Mouse (Mus musculus) left cerebral cortex, adult 2 months (tissue): ENCODE measurements around the gene Emc9. TPM values are rescaled to one million over a fixed set of nuclear protein-coding genes. Genes with fewer than 3 reads are reported as not detected.

Experiments used
- DNase-seq, 2 experiments: peaks; one replicate each; pipeline ENCODE4 v3.0.0; 2021 to 2022; ENCODE audit warnings: low spot score in 2 of 2, mixed read lengths in 1 of 2; ENCODE audit errors: extremely low spot score in 1 of 2
- H3K27ac ChIP-seq: fragments of 200-600 bp; 2 replicates; pipeline ENCODE4 v1.8.1; 2022
- H3K4me3 ChIP-seq: fragments of 200-600 bp; 2 replicates; pipeline ENCODE4 v1.8.1; 2022
- CTCF ChIP-seq: fragments of 200-600 bp; IDR thresholded peaks from 2 replicates; pipeline ENCODE4 v1.8.1; 2022; ENCODE audit warnings: antibody characterized with exemption, mild to moderate bottlenecking, moderate library complexity
- intact Hi-C: fragments of 180-260 bp; cut with DNase I; formaldehyde crosslinking; loops from one replicate; pipeline ENCODE4 v1.15.1; 2025
- total RNA-seq, 2 experiments: library from RNA; stranded (reverse); gene quantifications; 2 replicates each; pipeline ENCODE4 v1.2.3; 2021

Emc9 gene
- total RNA-seq, 2 experiments from 2014 or later = 49.8 to 50.3 TPM

DNA sequence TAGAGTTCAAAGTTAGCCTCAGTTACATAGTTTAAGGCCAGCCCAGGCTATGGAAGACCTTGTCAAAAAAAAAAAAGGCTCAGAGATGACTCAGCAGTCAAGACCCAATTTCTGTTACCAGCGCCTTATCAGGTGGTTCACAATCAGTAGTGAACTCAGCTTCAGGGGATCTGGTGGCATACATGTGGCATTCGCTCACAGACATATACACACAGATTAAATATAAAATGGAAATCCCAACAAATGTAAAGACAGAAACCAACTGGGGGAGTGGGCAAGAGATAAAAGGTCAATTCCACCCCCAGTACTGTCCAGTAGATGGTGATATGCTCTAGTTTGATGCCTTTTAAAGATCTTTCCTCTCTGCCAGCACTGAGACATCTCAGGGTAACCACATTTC, 1.0 kb upstream of the Emc9 start:
- intact Hi-C loops = no loop called here
- DNase-seq = no peak
- no peak overlapping the region for H3K4me3 ChIP-seq
- H3K27ac ChIP-seq = no peak overlapping the region
- no peak; the same call in 1 of the 2 replicates for TF ChIP-seq CTCF

DNA sequence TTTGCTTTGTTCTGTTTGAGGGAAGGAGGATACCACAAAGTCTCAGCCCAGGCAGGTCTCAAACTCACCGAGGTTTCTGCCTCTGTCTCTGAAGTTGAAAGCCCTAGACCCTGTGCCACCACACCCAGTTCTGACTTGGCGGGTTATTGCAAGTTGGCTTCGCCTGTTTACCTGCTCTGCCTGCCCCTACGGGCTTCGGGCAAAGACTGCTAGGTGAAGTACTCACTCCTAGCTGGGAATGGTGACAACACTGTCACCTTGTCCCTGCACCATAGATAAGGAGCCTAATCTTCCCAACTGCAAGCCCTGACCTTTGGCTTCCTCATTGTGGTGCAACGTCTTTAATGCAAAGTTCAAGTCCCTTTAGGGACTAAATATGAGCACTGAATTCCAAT, 461 bp upstream of the Emc9 start:
- H3K27ac ChIP-seq = peak overlapping the region; percentile 93
- peak overlapping the region; percentile 90 for H3K4me3 ChIP-seq
- DNase-seq = no peak
- no peak for TF ChIP-seq CTCF
- intact Hi-C loops = no loop called here

DNA sequence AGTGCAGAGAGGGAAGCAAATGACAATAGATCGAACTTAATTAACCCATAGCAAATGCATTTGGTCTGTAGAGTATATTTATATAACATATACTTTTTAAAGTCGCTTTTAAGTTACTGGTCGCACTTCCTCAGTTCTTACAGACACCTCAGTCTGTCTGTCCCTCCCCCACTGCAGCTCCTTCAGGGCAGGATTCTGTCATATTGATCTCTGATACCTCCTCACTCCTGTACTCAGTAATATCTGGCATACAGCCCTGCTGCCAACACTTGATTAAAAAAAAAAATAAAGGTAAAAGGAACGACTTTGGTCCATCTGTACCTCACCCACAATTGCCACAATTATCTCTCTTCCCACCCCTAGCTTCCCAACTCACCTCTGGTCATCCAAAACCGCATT, 800 bp downstream of the Emc9 start:
- Histone ChIP-seq H3K27ac (peak overlapping the region; percentile 93), H3K4me3 (peak overlapping the region; percentile 90)
- no peak for TF ChIP-seq CTCF
- DNase-seq = no peak
- intact Hi-C loops = no loop called here

DNA sequence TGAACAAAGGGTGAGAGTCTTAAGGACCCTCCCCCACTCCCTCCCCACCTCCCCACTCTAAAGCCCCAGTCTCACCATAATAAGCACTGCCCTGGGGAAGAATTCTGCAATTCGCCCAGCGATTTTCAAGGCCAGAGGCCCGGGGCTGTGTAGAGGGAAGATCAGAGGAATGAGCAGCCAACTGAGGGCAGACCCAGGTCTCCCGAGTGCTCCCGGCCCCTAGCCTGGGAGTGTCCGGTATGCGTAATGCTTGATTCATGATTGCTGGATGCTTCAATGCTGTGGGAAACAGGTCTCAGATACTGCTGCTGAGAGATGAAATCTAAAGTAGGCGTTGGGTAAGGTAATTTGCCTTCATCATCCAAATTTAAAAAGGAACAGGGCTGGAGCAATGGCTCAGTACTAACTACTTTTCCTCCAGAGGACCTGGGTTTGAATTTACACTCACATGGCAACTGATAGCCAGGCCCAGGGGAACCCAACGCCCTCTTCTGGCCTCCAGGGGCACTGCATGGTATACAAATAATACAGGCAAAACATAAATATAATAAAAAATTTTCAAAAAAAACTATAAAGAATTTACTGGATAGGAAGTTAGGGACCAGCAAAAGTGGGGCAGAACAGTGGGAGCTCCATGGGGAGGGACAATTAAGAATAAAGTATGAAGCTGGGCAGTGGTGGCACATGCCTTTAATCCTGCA, 3.0 kb downstream of the Emc9 start:
- Histone ChIP-seq H3K27ac (no peak overlapping the region), H3K4me3 (no peak overlapping the region)
- TF ChIP-seq CTCF = peak; percentile 57
- DNase-seq = no peak
- intact Hi-C loops = no loop called here

DNA sequence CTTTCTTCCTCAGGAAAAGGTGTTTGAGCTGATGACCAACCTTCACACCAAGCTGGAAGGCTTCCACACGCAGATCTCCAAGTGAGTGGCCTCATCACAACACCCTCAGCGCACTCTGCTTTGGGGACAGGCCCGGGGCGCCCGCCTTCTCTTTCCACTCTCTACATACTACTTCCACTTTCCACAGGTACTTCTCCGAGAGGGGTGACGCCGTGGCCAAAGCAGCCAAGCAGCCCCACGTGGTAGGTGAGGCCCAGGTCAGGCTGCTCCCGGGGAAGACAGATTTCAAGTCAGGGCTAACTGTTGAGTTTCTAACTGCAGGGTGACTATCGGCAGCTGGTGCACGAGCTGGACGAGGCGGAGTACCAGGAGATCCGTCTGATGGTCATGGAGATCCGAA, 4.4 kb downstream of the Emc9 start:
- no peak overlapping the region for H3K27ac ChIP-seq
- TF ChIP-seq CTCF = no peak
- DNase-seq = no peak
- no peak overlapping the region for H3K4me3 ChIP-seq
- intact Hi-C loops = no loop called here

DNA sequence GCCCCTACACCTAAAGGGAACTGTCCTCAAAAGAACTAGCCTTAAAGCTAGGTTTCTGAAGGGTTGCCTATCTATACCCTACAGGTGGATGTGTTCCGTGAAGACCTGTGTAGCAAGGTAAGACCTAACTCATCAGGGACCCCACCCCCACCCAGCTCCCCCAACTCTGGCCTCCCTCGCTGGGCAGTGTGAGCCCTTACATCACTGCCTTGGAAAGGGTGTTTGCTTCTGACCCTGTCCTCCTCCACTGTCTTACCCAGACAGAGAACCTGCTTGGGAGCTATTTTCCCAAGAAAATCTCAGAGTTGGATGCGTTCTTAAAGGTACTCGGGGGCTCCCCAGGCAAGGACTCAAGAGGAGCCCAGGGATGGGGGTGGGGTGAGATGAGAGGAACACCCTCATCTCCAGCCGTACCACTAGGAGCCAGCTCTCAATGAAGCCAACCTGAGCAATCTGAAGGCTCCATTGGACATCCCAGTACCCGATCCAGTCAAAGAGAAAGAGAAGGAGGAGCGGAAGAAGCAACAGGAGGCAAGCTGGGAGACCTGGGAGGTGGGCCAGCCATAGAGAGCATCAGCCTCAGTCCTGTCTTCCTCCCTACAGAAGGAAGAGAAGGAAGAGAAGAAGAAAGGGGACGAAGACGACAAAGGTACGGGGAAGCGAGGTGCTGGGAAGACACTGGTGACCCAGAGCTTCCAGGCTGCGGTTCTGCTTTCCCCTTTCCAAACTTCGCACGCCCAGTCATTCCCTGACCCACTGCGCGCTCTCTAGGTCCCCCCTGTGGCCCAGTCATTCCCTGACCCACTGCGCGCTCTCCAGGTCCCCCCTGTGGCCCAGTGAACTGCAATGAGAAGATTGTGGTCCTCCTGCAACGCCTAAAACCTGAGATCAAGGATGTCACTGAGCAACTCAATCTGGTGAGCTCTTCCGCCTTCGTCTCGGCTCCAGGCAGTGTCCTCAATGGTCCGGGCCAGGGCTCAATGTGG, 5.3 kb downstream of the Emc9 start:
- no peak overlapping the region for H3K4me3 ChIP-seq
- no peak overlapping the region for H3K27ac ChIP-seq
- no peak for TF ChIP-seq CTCF
- DNase-seq = no peak
- intact Hi-C loops = no loop called here

DNA sequence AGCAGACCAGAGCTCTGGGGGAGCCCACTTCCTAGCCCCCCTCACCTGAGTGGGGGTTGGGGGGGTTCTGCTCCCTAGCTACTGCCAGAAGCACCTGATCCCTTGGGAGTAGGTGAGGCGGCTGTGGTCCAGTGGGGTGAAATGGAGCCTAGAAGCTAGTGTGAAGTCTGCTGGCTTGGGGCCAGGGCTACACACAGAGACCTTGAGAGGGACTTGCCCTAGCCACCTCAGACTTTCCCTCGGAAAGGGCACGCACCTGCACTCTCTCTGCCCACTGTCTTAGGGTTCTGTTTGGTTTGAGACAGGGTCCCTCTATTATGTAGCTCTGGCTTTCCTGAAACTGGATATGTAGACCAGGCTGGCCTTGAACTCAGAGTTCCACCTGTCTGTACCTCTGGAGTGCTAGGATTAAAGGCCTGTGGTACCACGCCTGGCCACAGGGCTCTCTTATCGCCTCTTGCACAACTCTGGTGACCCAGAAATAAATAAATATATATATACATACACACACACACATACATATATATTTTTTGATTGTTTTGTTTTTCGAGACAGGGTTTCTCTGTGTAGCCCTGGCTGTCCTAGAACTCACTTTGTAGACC, 6.3 kb downstream of the Emc9 start:
- no peak for TF ChIP-seq CTCF
- DNase-seq = no peak
- Histone ChIP-seq H3K4me3 (peak overlapping the region; percentile 70), H3K27ac (peak overlapping the region; percentile 89)
- intact Hi-C loops = no loop called here

DNA sequence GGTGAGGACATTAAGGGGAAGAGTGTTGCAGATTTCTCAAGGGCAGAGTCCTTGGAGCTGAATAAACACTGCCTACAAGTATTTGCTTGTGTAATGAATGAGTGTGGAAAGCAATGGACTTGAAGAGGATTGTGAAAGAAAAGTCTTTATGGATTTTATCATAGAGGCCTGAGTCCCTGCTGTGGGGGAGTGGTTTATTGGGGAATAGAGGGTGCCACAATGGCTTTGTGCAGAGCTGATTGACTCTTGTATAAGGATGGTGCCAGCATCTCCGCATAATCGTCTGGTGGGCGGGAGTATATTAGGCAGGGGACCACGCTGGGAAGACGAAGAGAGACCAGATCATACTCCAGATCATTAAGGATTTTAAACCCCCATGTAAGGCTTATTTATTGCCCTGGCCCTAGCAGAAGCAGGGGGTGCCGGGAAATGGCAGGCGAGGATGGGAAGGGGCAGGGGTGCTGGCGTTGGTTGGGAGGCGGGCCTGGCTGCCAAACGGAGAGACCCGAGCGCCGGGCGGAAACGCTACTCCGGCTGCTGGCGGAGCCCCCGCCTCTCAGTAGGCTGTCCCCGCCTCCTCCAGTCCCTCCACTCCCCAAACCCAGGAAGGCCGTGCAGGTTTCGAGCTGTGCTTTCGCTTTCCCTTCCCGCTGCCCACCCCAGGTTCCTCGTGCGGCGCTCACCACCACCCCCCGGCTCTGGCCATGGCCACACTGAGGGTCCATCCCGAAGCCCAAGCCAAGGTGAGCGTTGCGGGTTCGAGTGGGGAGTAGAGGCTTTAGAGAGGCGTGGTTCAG, 7.0 kb downstream of the Emc9 start, which contains the start of gene Psme1:
Gene Psme1, plus strand, starts transcription at position 253 of the 797 bp plus-strand sequence.
- peak within 1 kb of the TSS; percentile 70 for H3K4me3 ChIP-seq
- DNase-seq = peak; percentile 65 to 71
- intact Hi-C loops = no loop called here
- peak within 1 kb of the TSS; percentile 89 for H3K27ac ChIP-seq
- TF ChIP-seq CTCF = no peak

DNA sequence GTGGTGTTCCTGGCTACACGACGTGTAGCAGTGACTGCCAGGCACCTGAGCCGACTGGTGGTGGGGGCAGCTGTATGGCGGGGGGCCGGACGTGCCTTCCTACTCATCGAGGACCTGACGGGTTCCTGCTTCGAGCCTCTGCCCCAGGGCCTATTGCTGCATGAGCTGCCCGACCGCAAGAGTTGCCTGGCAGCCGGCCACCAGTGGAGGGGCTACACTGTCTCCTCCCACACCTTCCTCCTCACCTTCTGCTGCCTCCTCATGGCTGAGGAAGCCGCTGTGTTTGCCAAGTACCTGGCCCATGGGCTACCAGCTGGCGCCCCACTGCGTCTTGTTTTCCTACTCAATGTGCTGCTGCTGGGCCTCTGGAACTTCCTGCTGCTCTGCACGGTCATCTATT, 8.7 kb downstream of the Emc9 start:
- no peak overlapping the region for H3K4me3 ChIP-seq
- no peak overlapping the region for H3K27ac ChIP-seq
- DNase-seq = peak in 1 of 2 experiments; percentile 28
- no peak for TF ChIP-seq CTCF
- intact Hi-C loops = no loop called here

DNA sequence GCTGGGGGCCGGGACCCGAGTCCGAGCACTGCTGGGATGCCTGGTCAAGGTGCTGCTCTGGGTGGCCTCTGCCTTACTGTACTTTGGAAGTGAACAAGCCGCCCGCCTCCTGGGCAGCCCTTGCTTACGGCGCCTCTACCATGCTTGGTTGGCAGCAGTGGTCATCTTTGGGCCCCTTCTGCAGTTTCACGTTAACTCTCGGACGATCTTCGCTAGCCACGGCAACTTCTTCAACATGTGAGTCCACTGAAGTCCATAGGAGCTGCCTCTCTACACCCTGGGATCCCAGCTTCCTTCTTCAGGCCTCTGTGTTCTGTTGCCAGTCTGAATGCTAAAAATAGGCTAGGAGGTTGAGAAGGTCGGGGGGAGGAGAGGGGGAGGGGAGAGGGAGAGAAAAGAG, 9.4 kb downstream of the Emc9 start:
- Histone ChIP-seq H3K27ac (no peak overlapping the region), H3K4me3 (no peak overlapping the region)
- intact Hi-C loops = no loop called here
- no peak for TF ChIP-seq CTCF
- no peak for DNase-seq

DNA sequence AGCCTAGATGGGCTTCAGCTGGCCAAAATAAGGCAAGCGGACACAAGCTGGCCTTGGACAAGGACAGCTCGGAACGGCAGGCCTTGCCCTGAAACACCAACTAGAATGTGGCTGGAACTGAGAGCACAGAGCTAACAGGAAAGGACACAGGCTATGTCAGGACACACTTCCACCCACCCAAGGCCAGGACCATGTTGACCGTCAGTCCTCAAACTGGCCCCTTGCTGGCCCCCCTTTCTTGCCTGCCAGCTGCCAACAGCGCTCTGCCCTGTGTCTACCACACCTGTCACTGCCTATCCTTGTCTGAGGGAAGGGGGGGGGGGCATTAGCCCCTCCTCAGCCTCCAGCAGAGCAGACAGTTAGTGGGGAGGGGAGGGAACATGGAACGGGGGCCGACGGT, 9.8 kb downstream of the Emc9 start, which contains the start of gene Fitm1:
Gene Fitm1, plus strand, starts transcription at position 316 of the 400 bp plus-strand sequence.
- no peak within 1 kb of the TSS for H3K27ac ChIP-seq
- no peak for TF ChIP-seq CTCF
- H3K4me3 ChIP-seq = no peak within 1 kb of the TSS
- no peak for DNase-seq
- intact Hi-C loops = no loop called here
